20 mouse cellular contexts compared by ENCODE assay signal in genomic region chr6:137760966-137761365, GRCm38 (mm10). TPM values are rescaled to one million over a fixed set of nuclear protein-coding genes. Genes with fewer than 3 reads are reported as not detected.
DNase-seq lines count a peak whose midpoint lies in the region; ATAC-seq lines count a peak whose summit lies in the region.
"Had no signal": no experiment of that assay in that cellular context is flagged by ENCODE, and none has a peak within 500 bp of the region (broad histone marks: within the 10 kb centered on the region; RNA-seq: fewer than 3 reads in every experiment).

No protein-coding gene starts in this region.

- peaks cover 24% of the 10 kb centered on the region for H3K4me1 ChIP-seq in heart, embryonic 10.5 days
- no peaks in the 10 kb centered on the region; the same call in 1 of the 2 replicates for H3K4me1 ChIP-seq in forebrain, embryonic 16.5 days (replicated peaks; ENCODE audit: control insufficient read depth, insufficient read depth, low read length)
- peaks cover 5% of the 10 kb centered on the region; the same call in 1 of the 2 replicates for H3K4me1 ChIP-seq in midbrain, embryonic 15.5 days
- H3K4me1 ChIP-seq: hindbrain, embryonic 13.5 days had no signal

- H3K36me3 ChIP-seq in heart, embryonic 10.5 days = no peaks in the 10 kb centered on the region
- no peaks in the 10 kb centered on the region for H3K36me3 ChIP-seq in forebrain, embryonic 16.5 days (ENCODE audit: control insufficient read depth, insufficient read depth)
- H3K36me3 ChIP-seq in midbrain, embryonic 15.5 days (replicated peaks) = no peaks in the 10 kb centered on the region
- H3K36me3 ChIP-seq: embryonic facial prominence, embryonic 12.5 days; hindbrain, embryonic 13.5 days; liver, embryonic 13.5 days; stomach, embryonic 15.5 days had no signal

- H3K27me3 ChIP-seq in heart, embryonic 10.5 days (ENCODE audit: insufficient read depth, poor library complexity, severe bottlenecking) = no peaks in the 10 kb centered on the region
- H3K27me3 ChIP-seq in forebrain, embryonic 16.5 days (replicated peaks; ENCODE audit: control insufficient read depth, insufficient read depth, low read length) = no peaks in the 10 kb centered on the region
- no peaks in the 10 kb centered on the region for H3K27me3 ChIP-seq in midbrain, embryonic 15.5 days (replicated peaks)
- H3K27me3 ChIP-seq: embryonic facial prominence, embryonic 12.5 days; hindbrain, embryonic 13.5 days; liver, embryonic 13.5 days; Patski; stomach, embryonic 15.5 days had no signal

- H3K9me3 ChIP-seq in heart, embryonic 10.5 days = no peaks in the 10 kb centered on the region
- no peaks in the 10 kb centered on the region for H3K9me3 ChIP-seq in forebrain, embryonic 16.5 days (ENCODE audit: control insufficient read depth, low read length)
- H3K9me3 ChIP-seq in midbrain, embryonic 15.5 days = no peaks in the 10 kb centered on the region
- H3K9me3 ChIP-seq: embryonic facial prominence, embryonic 12.5 days; hindbrain, embryonic 13.5 days; liver, embryonic 13.5 days; stomach, embryonic 15.5 days had no signal

- peak; percentile 63 for DNase-seq in heart, embryonic 10.5 days (ENCODE audit: low spot score)
- no peak for DNase-seq in heart, postnatal 25 days (ENCODE audit: low spot score)
- peak; percentile 32 to 43 for DNase-seq in left cerebral cortex, postnatal 25 days (ENCODE audit: low spot score in 2 of 2)
- no peak for DNase-seq in left cerebral cortex, adult 11 months (ENCODE audit: low spot score)
- DNase-seq in gastrocnemius, adult 18-20 months (ENCODE audit: low spot score) = no peak
- DNase-seq: adrenal gland, postnatal 14 days; cerebellum, adult 8-10 months; gastrocnemius, postnatal 10 days; heart, adult 2 months; liver, embryonic 13.5 days; thymus, adult 2 months had no signal

- ATAC-seq in forebrain, embryonic 16.5 days = 0 out of 2 replicates have a peak, but pooled peaks have one; percentile 29
- ATAC-seq in midbrain, embryonic 15.5 days (replicated peaks) = peak; percentile 41
- ATAC-seq: activated CD4-positive, CD25-positive, alpha-beta regulatory T cell, adult 4 months; intestine, postnatal 0 days; lung, postnatal 0 days; Patski had no signal

- H3K9ac ChIP-seq in forebrain, embryonic 16.5 days (replicated peaks; ENCODE audit: low read depth, low read length) = no peak overlapping the region
- H3K9ac ChIP-seq in midbrain, embryonic 15.5 days = no peak overlapping the region
- H3K9ac ChIP-seq: embryonic facial prominence, embryonic 12.5 days; hindbrain, embryonic 13.5 days; liver, embryonic 13.5 days; stomach, embryonic 15.5 days had no signal

- intact Hi-C loops in heart, postnatal 25 days (cut with DNase I) = no loop called here
- intact Hi-C loops in left cerebral cortex, postnatal 25 days (cut with DNase I) = no loop called here

- H3K4me2 ChIP-seq in forebrain, embryonic 16.5 days (ENCODE audit: low read length) = peak overlapping the region; percentile 16; the same call in 1 of the 2 replicates
- H3K4me2 ChIP-seq in midbrain, embryonic 15.5 days = peak overlapping the region; percentile 4
- H3K4me2 ChIP-seq: embryonic facial prominence, embryonic 12.5 days; hindbrain, embryonic 13.5 days; liver, embryonic 13.5 days; stomach, embryonic 15.5 days had no signal

- WGBS in heart, embryonic 10.5 days = 90% methylated on average over 15 of the region's 15 CpGs
- 27% methylated on average over 15 of the region's 15 CpGs for WGBS in forebrain, embryonic 16.5 days
- WGBS in midbrain, embryonic 15.5 days = 62% methylated on average over 15 of the region's 15 CpGs

- H3K27ac ChIP-seq in heart, embryonic 10.5 days = no peak overlapping the region
- H3K27ac ChIP-seq in forebrain, embryonic 16.5 days (ENCODE audit: low read length) = no peak overlapping the region
- H3K27ac ChIP-seq in midbrain, embryonic 15.5 days = no peak overlapping the region
- H3K27ac ChIP-seq: embryonic facial prominence, embryonic 12.5 days; heart, adult 2 months; hindbrain, embryonic 13.5 days; liver, embryonic 13.5 days; stomach, embryonic 15.5 days had no signal

- no peak overlapping the region for H3K4me3 ChIP-seq in heart, embryonic 10.5 days
- no peak overlapping the region for H3K4me3 ChIP-seq in forebrain, embryonic 16.5 days (replicated peaks; ENCODE audit: low read length)
- no peak overlapping the region for H3K4me3 ChIP-seq in midbrain, embryonic 15.5 days
- H3K4me3 ChIP-seq: embryonic facial prominence, embryonic 12.5 days; heart, adult 2 months; hindbrain, embryonic 13.5 days; liver, embryonic 13.5 days; stomach, embryonic 15.5 days had no signal

RNA-seq across cellular contexts. Expression of gene Dera, which starts 6.6 kb away (rescaled TPM):
- 76.1 and 79.9 TPM in 2 replicates for polyA plus RNA-seq in heart, embryonic 10.5 days (2016; fragmentation: Nextera tagmentation; extraction: Ambion mirVana)
- 1 to 10 TPM; 5.5 to 8.8 TPM for total RNA-seq in heart, postnatal 25 days (2021)
- total RNA-seq in left cerebral cortex, postnatal 25 days (2021) = 1 to 10 TPM; 4.1 to 4.7 TPM
- polyA plus RNA-seq in forebrain, embryonic 16.5 days (2015; fragmentation: Nextera tagmentation; extraction: Ambion mirVana) = 8.9 and 11.3 TPM in 2 replicates
- 11.1 and 12.3 TPM in 2 replicates for polyA plus RNA-seq in midbrain, embryonic 15.5 days (2015; fragmentation: Nextera tagmentation; extraction: Ambion mirVana)
- total RNA-seq in gastrocnemius, adult 18-20 months (2021) = 1 to 10 TPM; 6.5 to 7.8 TPM

RNA-seq across cellular contexts. Expression of gene Strap, which starts 26.1 kb away (rescaled TPM):
- 154 and 170 TPM in 2 replicates for polyA plus RNA-seq in heart, embryonic 10.5 days (2016; fragmentation: Nextera tagmentation; extraction: Ambion mirVana)
- total RNA-seq in heart, postnatal 25 days (2021) = 10 to 100 TPM; 84.7 to 88.3 TPM
- 100 to 1,000 TPM; 112 to 123 TPM for total RNA-seq in left cerebral cortex, postnatal 25 days (2021)
- 188 and 201 TPM in 2 replicates for polyA plus RNA-seq in forebrain, embryonic 16.5 days (2015; fragmentation: Nextera tagmentation; extraction: Ambion mirVana)
- polyA plus RNA-seq in midbrain, embryonic 15.5 days (2015; fragmentation: Nextera tagmentation; extraction: Ambion mirVana) = 150 and 152 TPM in 2 replicates
- total RNA-seq in gastrocnemius, adult 18-20 months (2021) = 10 to 100 TPM; 85.4 to 87.0 TPM

Comparison
In these comparisons a context has a peak if more than half of its experiments do, and no peak if none do; other contexts are left out.
1. DNase-seq: peak in heart, embryonic 10.5 days (single experiment) and left cerebral cortex, postnatal 25 days (2 of 2); none in heart, postnatal 25 days (single experiment), left cerebral cortex, adult 11 months (single experiment) and gastrocnemius, adult 18-20 months (single experiment).